Mouse (Mus musculus): ENCODE measurements around the gene Tcap. TPM values are rescaled to one million over a fixed set of nuclear protein-coding genes. Genes with fewer than 3 reads are reported as not detected.

Gene Tcap
- polyA plus RNA-seq, 1 experiment = 7.0 TPM

DNA sequence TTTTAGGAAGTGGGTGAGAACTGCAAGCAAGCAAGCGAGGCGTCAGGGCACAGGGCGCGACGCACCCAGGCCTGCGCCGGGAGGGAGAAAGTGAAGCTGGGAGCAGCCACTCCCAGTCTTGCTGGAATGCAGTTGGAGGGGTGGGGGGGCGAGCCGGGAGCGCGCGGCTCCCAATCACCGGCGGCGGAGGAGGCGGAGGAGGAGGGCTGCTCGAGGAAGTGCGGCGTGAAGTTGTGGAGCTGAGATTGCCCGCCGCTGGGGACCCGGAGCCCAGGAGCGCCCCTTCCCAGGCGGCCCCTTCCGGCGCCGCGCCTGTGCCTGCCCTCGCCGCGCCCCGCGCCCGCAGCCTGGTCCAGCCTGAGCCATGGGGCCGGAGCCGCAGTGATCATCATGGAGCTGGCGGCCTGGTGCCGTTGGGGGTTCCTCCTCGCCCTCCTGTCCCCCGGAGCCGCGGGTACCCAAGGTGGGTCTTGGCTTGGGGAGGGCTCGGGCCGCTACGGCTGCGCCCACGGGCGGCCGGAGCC, 28.7 kb downstream of the Tcap start, which contains the start of gene Erbb2:
Erbb2 (plus strand) TSS at position 198 of the 524 bp plus-strand sequence.
- DNase-seq (ENCODE audit: low spot score) = peak; percentile 67

DNA sequence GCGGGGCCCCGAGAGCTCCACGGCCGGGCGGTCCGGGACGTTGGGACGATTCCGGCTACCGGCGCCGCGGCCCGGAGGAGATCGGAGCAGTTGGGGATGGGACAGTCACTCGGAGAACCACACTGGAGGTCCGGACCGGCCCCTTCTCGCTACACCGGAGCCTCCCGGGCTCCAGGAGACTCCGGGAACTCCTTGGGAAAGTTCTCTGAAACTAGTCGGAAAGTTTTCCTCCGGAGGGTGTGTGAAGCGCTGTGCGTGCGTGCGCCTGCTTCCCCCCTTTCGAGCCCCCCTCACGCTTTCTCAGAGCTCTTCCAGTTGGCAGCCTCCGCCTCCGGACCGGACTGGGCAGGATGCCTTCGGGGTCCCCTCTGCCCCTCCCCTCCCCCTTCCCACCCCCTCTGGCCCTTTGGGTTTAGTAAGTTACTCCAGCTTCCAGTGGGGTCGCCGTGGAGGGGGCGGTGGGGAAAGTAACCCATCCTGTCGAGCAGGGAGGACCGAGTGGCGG, 29.2 kb downstream of the Tcap start:
- DNase-seq (ENCODE audit: low spot score) = no peak

DNA sequence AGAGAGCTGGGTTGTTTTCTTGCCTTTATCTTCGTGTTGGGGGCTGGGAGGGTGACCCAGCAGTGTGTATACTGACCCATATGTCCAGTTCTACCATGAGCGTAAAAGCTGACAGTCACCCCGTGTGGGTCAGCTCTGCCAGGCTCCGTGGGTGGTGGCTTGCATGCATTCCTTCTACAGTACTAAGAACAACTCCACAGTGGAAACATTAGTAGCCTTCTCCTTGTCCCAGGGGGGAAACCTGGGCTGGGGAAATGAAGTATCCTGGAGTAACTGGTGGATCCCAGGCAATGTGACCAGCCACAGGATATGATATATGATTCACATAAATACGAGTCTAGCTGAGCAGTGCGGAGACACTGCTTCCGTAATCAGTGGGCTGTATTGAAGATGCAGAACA, 30.1 kb downstream of the Tcap start:
- no peak for DNase-seq (ENCODE audit: low spot score)

GRCm38 (mm10) chr11:98414162-98414561, 30.6 kb downstream of the Tcap start:
- no peak for DNase-seq (ENCODE audit: low spot score)

- DNase-seq (ENCODE audit: low spot score) = no peak
Observed at GRCm38 (mm10) chr11:98417074-98417473, 33.5 kb downstream of the Tcap start.

- DNase-seq (ENCODE audit: low spot score) = no peak
Observed at GRCm38 (mm10) chr11:98418273-98418672, 34.7 kb downstream of the Tcap start.

- DNase-seq (ENCODE audit: low spot score) = no peak
Observed at GRCm38 (mm10) chr11:98418939-98419547, 35.4 kb downstream of the Tcap start.

- no peak for DNase-seq (ENCODE audit: low spot score)
Observed at GRCm38 (mm10) chr11:98426592-98426991, 43.0 kb downstream of the Tcap start.

DNA sequence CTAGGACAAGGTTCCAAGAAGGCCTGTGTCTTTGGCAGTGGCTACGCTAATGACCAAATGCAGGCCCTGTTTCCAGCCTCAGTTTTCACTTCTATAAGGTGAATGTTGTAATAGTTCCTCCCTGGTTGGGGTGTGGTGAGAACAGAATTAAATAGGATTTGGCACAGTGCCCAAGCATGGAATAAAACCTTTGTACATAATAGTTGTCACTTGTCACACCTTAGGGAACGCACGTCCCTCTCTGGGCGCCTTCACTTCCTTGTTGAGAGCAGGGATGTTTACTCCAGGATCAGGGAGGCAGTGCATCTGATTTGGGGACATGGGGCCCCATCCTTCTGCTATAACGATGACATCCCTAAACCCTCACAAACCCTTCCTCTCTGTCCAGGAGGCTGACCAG, 44.8 kb downstream of the Tcap start:
- no peak for DNase-seq (ENCODE audit: low spot score)

DNA sequence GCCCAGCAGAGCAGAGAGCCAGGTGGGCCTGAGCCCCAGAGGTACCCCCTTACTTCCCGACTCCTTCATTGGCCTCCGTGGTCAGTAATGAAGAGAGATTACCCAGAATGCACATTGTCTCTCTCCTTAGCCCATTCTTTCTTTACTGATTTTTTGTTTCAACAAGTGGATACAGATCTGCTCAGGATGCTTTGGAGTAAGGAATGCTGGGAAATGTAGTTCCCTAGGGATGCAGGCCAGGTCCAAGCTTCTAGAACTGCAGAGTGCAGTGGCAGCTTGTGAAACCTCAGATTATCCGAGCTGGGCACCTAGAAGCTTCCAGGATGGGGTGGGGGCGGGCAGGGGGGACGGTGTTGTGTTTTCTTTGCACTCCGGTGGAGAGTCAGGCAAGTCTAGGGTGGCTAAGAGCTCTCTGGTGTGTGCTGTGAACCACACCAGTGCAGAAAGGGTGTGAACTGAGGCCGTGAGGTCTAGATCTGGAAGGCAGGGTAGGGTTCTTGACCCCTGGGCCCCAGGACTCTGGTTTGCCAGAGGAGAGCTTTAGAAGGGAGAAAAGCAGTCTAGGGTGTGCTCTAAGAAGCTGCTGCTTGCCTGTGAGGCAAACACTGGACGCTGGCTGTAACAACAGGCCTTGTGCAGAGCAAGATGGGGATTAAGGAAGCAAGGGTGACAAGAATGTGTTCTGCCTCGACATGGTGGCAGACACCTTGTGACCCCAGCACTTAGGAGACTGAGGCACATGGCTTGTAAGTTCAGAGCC, 48.3 kb downstream of the Tcap start:
- no peak for DNase-seq (ENCODE audit: low spot score)

Other genes with a start within 250 kb of the Tcap start
- gene Fbxl20, start 233.4 kb upstream of the Tcap start, polyA plus RNA-seq (2012; rRNA removed) = 19.9 and 22.0 TPM in 2 replicates
- gene Med1, start 190.5 kb upstream of the Tcap start, polyA plus RNA-seq (2012; rRNA removed) = 20.7 and 21.2 TPM in 2 replicates
- 20.5 and 21.1 TPM in 2 replicates for gene Cdk12, start 180.8 kb upstream of the Tcap start, polyA plus RNA-seq (2012; rRNA removed)
- not detected in 2 replicates for gene Neurod2, start 54.2 kb upstream of the Tcap start, polyA plus RNA-seq (2012; rRNA removed)
- gene Ppp1r1b, start 35.4 kb upstream of the Tcap start, polyA plus RNA-seq (2012; rRNA removed) = 0.07 and 0.15 TPM in 2 replicates
- 34.8 and 45.8 TPM in 2 replicates for gene Stard3, start 25.4 kb upstream of the Tcap start, polyA plus RNA-seq (2012; rRNA removed)
- gene Pnmt, start 2.6 kb downstream of the Tcap start, polyA plus RNA-seq (2012; rRNA removed) = 0.10 TPM in 1 of 2 replicates, not detected in the other
- gene Pgap3, start 16.7 kb downstream of the Tcap start, polyA plus RNA-seq (2012; rRNA removed) = 10.5 and 12.7 TPM in 2 replicates
- 29.2 and 29.5 TPM in 2 replicates for gene Erbb2, start 28.7 kb downstream of the Tcap start, polyA plus RNA-seq (2012; rRNA removed)
- 105 and 127 TPM in 2 replicates for gene Mien1, start 55.2 kb downstream of the Tcap start, polyA plus RNA-seq (2012; rRNA removed)
- 41.1 and 52.0 TPM in 2 replicates for gene Grb7, start 62.6 kb downstream of the Tcap start, polyA plus RNA-seq (2012; rRNA removed)
- 8.6 and 10.1 TPM in 2 replicates for gene Ikzf3, start 162.2 kb downstream of the Tcap start, polyA plus RNA-seq (2012; rRNA removed)
- 1.4 and 2.5 TPM in 2 replicates for gene Zpbp2, start 167.3 kb downstream of the Tcap start, polyA plus RNA-seq (2012; rRNA removed)
- gene Ormdl3, start 203.6 kb downstream of the Tcap start, polyA plus RNA-seq (2012; rRNA removed) = 57.6 and 63.7 TPM in 2 replicates
- not detected in 2 replicates for gene Lrrc3c, start 214.5 kb downstream of the Tcap start, polyA plus RNA-seq (2012; rRNA removed)
- gene Gm12355, start 241.8 kb downstream of the Tcap start, polyA plus RNA-seq (2012; rRNA removed) = 0.47 and 0.52 TPM in 2 replicates
- not detected in 2 replicates for gene Gsdma3, start 242.5 kb downstream of the Tcap start, polyA plus RNA-seq (2012; rRNA removed)

Measured in urinary bladder, adult 2 months (tissue).